Mouse (Mus musculus): ENCODE measurements around the gene Tmem223. TPM values are rescaled to one million over a fixed set of nuclear protein-coding genes. Genes with fewer than 3 reads are reported as not detected.

Tmem223 gene
- polyA plus RNA-seq, 1 experiment from 2014 or later: 257 TPM

DNA sequence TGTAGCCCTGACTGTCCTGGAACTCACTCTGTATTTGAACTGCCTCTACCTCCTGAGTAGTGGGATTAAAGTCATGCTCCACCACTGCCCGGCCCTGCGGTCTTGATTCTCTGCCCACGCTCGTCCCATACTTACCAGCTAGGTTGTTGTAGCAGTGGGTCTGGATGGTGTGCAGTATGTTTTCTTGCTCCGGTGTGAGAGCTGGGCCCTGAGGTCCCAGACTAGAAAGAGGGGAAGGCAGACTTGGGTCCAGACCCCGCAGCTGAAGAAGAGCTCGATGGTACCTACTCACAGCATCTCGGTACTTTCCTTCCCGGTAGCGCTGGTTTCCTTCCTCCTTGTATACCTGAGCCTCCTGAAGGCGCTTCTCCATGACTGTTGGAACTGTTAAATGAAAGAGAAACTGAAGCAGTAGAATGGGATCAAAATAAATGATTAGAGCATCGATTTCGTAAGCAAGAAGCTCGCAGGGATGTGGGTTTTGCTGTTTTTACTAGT is 47.6 kb downstream of the Tmem223 start:
- peak overlapping the region; percentile 99 for H3K4me3 ChIP-seq
- H3K27ac ChIP-seq: peak overlapping the region; percentile 89
- no peaks in the 10 kb centered on the region for H3K27me3 ChIP-seq
- peak overlapping the region; percentile 90 for H3K9ac ChIP-seq
- peak overlapping the region; percentile 96 for H3K4me2 ChIP-seq
- peaks cover 56% of the 10 kb centered on the region for H3K4me1 ChIP-seq (replicated peaks)
- no peaks in the 10 kb centered on the region for H3K9me3 ChIP-seq
- H3K36me3 ChIP-seq: peaks cover 26% of the 10 kb centered on the region
- 35% methylated on average over 14 of the region's 14 CpGs for WGBS
- no peak for ATAC-seq (ENCODE audit: low FRiP score)

DNA sequence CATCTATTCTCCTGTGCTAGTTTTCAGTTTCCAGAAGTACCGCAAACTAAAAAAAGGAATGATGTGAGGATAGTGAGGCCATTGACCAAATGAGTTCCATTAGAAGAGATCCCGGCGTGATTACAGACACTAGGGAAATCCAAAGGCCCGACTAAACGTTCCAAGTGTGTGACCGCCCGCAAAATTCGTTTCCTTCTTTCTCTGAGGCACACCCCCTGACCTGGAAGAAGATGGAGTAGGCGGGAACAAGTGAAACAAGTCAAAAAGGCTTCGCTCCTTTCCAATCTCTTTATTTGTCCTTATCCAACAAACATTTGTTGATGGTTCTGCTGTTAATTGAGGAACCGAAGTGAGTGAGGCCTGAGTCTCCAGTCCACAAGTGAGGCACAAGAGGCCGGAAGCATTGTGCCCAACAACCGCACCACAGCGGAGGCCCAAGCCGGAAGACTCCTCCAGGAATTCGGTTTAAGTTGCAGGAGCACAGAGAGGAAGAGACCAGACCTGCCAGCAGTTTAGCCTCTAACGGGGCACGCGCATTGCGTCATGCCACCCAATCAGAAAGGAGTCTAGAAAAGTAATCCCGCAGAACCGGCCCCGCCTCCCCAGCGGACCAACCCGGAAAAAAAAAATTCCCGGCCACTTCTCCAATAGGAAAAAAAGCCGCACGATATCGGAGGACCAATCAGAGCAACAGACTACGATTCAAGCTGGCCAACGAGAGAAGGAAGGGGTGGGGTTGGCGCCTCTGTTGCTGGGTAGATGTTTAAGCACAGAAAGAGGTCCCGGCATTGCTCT is 48.2 kb downstream of the Tmem223 start, which contains the start of gene Ttc9c:
Ttc9c (minus strand) TSS at position 533 of the 795 bp plus-strand sequence.
- Histone ChIP-seq H3K9me3 (no peaks in the 10 kb centered on the region), H3K4me1 (replicated peaks) (peaks cover 60% of the 10 kb centered on the region), H3K4me2 (peak within 1 kb of the TSS; percentile 96), H3K9ac (peak within 1 kb of the TSS; percentile 99), H3K27me3 (no peaks in the 10 kb centered on the region), H3K27ac (peak within 1 kb of the TSS; percentile 99), H3K4me3 (peak within 1 kb of the TSS; percentile 99), H3K36me3 (peaks cover 27% of the 10 kb centered on the region)
- peak; percentile 95 for ATAC-seq (ENCODE audit: low FRiP score)
- WGBS: under 1% methylated on average over 33 of the region's 33 CpGs

DNA sequence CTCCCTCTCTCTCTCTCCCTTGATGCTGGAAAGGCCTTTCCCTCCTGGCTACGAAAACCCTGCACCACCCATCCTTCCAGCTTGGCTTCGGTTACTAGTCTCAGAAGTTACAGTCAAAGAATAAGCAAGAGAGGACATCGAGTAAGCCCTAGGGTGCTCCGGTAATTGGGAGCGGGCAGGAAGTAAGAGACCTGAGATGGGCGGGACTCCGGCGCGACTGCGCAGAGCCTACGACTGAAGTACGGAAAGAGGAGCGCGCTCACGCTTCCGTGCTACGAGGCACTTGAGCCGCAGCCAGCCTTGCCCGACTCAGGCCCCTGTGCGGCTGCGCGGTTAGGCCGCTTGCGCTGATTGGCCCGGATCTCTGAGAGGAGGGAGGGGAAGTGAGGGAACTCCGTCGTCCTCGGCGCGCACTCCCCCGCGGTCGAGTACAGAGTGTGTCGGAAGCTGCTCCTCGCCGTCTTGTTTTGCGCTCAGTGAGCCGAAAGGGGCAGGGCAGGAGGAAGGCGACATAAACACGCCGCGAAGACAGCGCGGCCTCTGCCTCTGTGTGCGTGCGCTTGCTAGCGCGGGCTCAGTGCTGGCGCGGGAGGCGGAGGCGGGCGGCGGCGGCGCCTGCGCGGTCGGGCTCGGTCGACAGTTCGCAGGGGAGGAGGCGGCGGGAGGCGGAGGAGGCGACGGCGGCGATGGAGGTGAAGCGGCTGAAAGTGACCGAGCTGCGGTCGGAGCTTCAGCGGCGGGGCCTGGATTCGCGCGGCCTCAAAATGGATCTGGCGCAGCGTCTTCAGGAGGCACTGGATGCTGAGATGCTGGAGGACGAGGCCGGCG is 49.0 kb downstream of the Tmem223 start, which contains the start of gene Hnrnpul2:
Hnrnpul2 (plus strand) TSS at position 415 of the 828 bp plus-strand sequence.
- peaks cover 29% of the 10 kb centered on the region for H3K36me3 ChIP-seq
- no peaks in the 10 kb centered on the region for H3K9me3 ChIP-seq
- no peaks in the 10 kb centered on the region for H3K27me3 ChIP-seq
- under 1% methylated on average over 81 of the region's 83 CpGs for WGBS
- peak within 1 kb of the TSS; percentile 96 for H3K4me2 ChIP-seq
- peak within 1 kb of the TSS; percentile 99 for H3K9ac ChIP-seq
- H3K27ac ChIP-seq: peak within 1 kb of the TSS; percentile 99
- peaks cover 58% of the 10 kb centered on the region for H3K4me1 ChIP-seq (replicated peaks)
- H3K4me3 ChIP-seq: peak within 1 kb of the TSS; percentile 99
- peak; percentile 97 for ATAC-seq (ENCODE audit: low FRiP score)

DNA sequence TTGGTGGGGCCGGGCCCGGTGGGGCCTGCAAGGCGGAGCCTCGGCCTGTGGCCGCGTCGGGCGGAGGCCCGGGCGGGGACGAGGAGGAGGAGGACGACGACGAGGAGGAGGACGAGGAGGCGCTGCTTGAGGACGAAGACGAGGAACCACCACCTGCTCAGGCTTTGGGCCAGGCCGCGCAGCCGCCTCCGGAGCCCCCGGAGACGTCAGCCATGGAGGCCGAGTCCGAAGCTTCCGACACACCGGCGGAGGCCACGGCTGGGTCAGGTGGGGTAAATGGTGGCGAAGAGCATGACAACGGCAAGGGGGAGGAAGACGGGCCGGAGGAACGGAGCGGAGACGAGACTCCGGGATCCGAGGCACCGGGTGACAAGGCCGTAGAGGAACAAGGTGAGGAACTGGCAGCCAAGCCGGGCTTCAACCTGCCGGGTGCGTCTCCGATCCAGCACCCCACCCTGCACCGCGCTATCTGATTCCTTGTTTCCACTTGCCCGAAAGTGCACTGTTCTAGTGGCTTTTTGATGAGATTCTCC is 49.7 kb downstream of the Tmem223 start:
- under 1% methylated on average over 48 of the region's 48 CpGs for WGBS
- Histone ChIP-seq H3K9me3 (no peaks in the 10 kb centered on the region), H3K4me1 (replicated peaks) (peaks cover 53% of the 10 kb centered on the region), H3K27me3 (no peaks in the 10 kb centered on the region), H3K4me3 (peak overlapping the region; percentile 99), H3K9ac (peak overlapping the region; percentile 99), H3K36me3 (peaks cover 31% of the 10 kb centered on the region), H3K4me2 (peak overlapping the region; percentile 96), H3K27ac (peak overlapping the region; percentile 99)
- peak; percentile 41 for ATAC-seq (ENCODE audit: low FRiP score)

DNA sequence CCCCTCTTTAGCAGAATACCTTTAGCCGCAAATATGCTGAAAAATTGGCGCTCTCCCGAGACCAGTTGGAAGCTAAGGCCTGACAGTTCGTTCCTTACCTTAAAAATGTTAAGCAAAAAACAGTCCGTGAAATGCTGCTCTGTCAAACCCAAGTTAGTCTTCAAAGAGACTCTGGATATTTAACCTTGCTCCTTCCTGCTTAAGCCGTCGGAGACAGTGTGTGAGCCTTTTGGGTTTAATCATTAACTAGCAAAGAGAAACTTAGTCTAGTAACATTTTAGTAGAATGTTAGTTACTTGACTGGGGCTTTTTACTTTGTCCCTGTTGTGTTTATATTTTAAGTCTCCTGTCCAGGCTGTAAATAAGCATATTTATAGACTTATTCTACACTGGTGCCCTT is 50.4 kb downstream of the Tmem223 start:
- peak overlapping the region; percentile 99 for H3K9ac ChIP-seq
- peak overlapping the region; percentile 96 for H3K4me2 ChIP-seq
- WGBS: 2% methylated on average over 7 of the region's 7 CpGs
- H3K27ac ChIP-seq: no peak overlapping the region; the same call in 1 of the 2 replicates
- peak overlapping the region; percentile 99 for H3K4me3 ChIP-seq
- no peak for ATAC-seq (ENCODE audit: low FRiP score)
- no peaks in the 10 kb centered on the region for H3K27me3 ChIP-seq
- H3K9me3 ChIP-seq: no peaks in the 10 kb centered on the region
- H3K36me3 ChIP-seq: peaks cover 33% of the 10 kb centered on the region
- H3K4me1 ChIP-seq (replicated peaks): peaks cover 47% of the 10 kb centered on the region

Small RNAs within 50 kb of the gene (microRNA-seq; reads per million reads assigned to microRNA genes)
- not detected for gene Mir6992

Other genes starting within 250 kb of the Tmem223 start
- gene Slc22a8, start 179.7 kb upstream of the Tmem223 start, polyA plus RNA-seq (2015; fragmentation: Nextera tagmentation; extraction: Ambion mirVana): 4.4 and 4.8 TPM in 2 replicates
- gene Slc22a6, start 153.0 kb upstream of the Tmem223 start, polyA plus RNA-seq (2015; fragmentation: Nextera tagmentation; extraction: Ambion mirVana): 8.3 and 9.8 TPM in 2 replicates
- gene Chrm1, start 107.2 kb upstream of the Tmem223 start, polyA plus RNA-seq (2015; fragmentation: Nextera tagmentation; extraction: Ambion mirVana): 0.51 and 0.71 TPM in 2 replicates
- gene Slc3a2, start 47.6 kb upstream of the Tmem223 start, polyA plus RNA-seq (2015; fragmentation: Nextera tagmentation; extraction: Ambion mirVana): 153 and 163 TPM in 2 replicates
- 82.6 and 89.9 TPM in 2 replicates for gene Wdr74, start 35.2 kb upstream of the Tmem223 start, polyA plus RNA-seq (2015; fragmentation: Nextera tagmentation; extraction: Ambion mirVana)
- gene 1700092M07Rik, start 30.3 kb upstream of the Tmem223 start, polyA plus RNA-seq (2015; fragmentation: Nextera tagmentation; extraction: Ambion mirVana): 1.9 and 3.0 TPM in 2 replicates
- 120 and 128 TPM in 2 replicates for gene Stx5a, start 29.6 kb upstream of the Tmem223 start, polyA plus RNA-seq (2015; fragmentation: Nextera tagmentation; extraction: Ambion mirVana)
- gene Nxf1, start 13.9 kb upstream of the Tmem223 start, polyA plus RNA-seq (2015; fragmentation: Nextera tagmentation; extraction: Ambion mirVana): 168 and 170 TPM in 2 replicates
- gene Tmem179b, start 3.5 kb downstream of the Tmem223 start, polyA plus RNA-seq (2015; fragmentation: Nextera tagmentation; extraction: Ambion mirVana): 38.1 and 38.6 TPM in 2 replicates
- 27.1 and 30.1 TPM in 2 replicates for gene Taf6l, start 15.4 kb downstream of the Tmem223 start, polyA plus RNA-seq (2015; fragmentation: Nextera tagmentation; extraction: Ambion mirVana)
- gene Polr2g, start 27.6 kb downstream of the Tmem223 start, polyA plus RNA-seq (2015; fragmentation: Nextera tagmentation; extraction: Ambion mirVana): 153 and 163 TPM in 2 replicates
- 8.0 and 8.4 TPM in 2 replicates for gene Zbtb3, start 31.6 kb downstream of the Tmem223 start, polyA plus RNA-seq (2015; fragmentation: Nextera tagmentation; extraction: Ambion mirVana)
- gene Ttc9c, start 48.3 kb downstream of the Tmem223 start, polyA plus RNA-seq (2015; fragmentation: Nextera tagmentation; extraction: Ambion mirVana): 60.4 and 61.4 TPM in 2 replicates
- 5.8 and 6.3 TPM in 2 replicates for gene Hnrnpul2, start 49.0 kb downstream of the Tmem223 start, polyA plus RNA-seq (2015; fragmentation: Nextera tagmentation; extraction: Ambion mirVana)
- gene AC129217.1, start 58.8 kb downstream of the Tmem223 start, polyA plus RNA-seq (2015; fragmentation: Nextera tagmentation; extraction: Ambion mirVana): not detected in 2 replicates
- gene Bscl2, start 66.5 kb downstream of the Tmem223 start, polyA plus RNA-seq (2015; fragmentation: Nextera tagmentation; extraction: Ambion mirVana): 82.9 and 84.0 TPM in 2 replicates
- gene Gng3, start 68.2 kb downstream of the Tmem223 start, polyA plus RNA-seq (2015; fragmentation: Nextera tagmentation; extraction: Ambion mirVana): 346 and 374 TPM in 2 replicates
- 1.0 and 1.3 TPM in 2 replicates for gene Lrrn4cl, start 79.8 kb downstream of the Tmem223 start, polyA plus RNA-seq (2015; fragmentation: Nextera tagmentation; extraction: Ambion mirVana)
- gene Ubxn1, start 100.5 kb downstream of the Tmem223 start, polyA plus RNA-seq (2015; fragmentation: Nextera tagmentation; extraction: Ambion mirVana): 162 TPM in 2 replicates
- 71.0 and 72.3 TPM in 2 replicates for gene Uqcc3, start 109.9 kb downstream of the Tmem223 start, polyA plus RNA-seq (2015; fragmentation: Nextera tagmentation; extraction: Ambion mirVana)
- 45.3 and 57.7 TPM in 2 replicates for gene Lbhd1, start 112.7 kb downstream of the Tmem223 start, polyA plus RNA-seq (2015; fragmentation: Nextera tagmentation; extraction: Ambion mirVana)
- gene Gm49403, start 112.9 kb downstream of the Tmem223 start, polyA plus RNA-seq (2015; fragmentation: Nextera tagmentation; extraction: Ambion mirVana): not detected in 2 replicates
- 56.5 and 61.6 TPM in 2 replicates for gene 1810009A15Rik, start 117.9 kb downstream of the Tmem223 start, polyA plus RNA-seq (2015; fragmentation: Nextera tagmentation; extraction: Ambion mirVana)
- not detected in 2 replicates for gene Gm49416, start 117.9 kb downstream of the Tmem223 start, polyA plus RNA-seq (2015; fragmentation: Nextera tagmentation; extraction: Ambion mirVana)
- 34.3 and 34.6 TPM in 2 replicates for gene Ints5, start 122.0 kb downstream of the Tmem223 start, polyA plus RNA-seq (2015; fragmentation: Nextera tagmentation; extraction: Ambion mirVana)
- 91.7 and 95.9 TPM in 2 replicates for gene Ganab, start 127.1 kb downstream of the Tmem223 start, polyA plus RNA-seq (2015; fragmentation: Nextera tagmentation; extraction: Ambion mirVana)
- gene B3gat3, start 149.4 kb downstream of the Tmem223 start, polyA plus RNA-seq (2015; fragmentation: Nextera tagmentation; extraction: Ambion mirVana): 89.7 and 91.8 TPM in 2 replicates
- gene Rom1, start 158.4 kb downstream of the Tmem223 start, polyA plus RNA-seq (2015; fragmentation: Nextera tagmentation; extraction: Ambion mirVana): 1.6 and 1.8 TPM in 2 replicates
- gene Eml3, start 158.6 kb downstream of the Tmem223 start, polyA plus RNA-seq (2015; fragmentation: Nextera tagmentation; extraction: Ambion mirVana): 9.4 and 11.3 TPM in 2 replicates
- 133 and 137 TPM in 2 replicates for gene Mta2, start 170.9 kb downstream of the Tmem223 start, polyA plus RNA-seq (2015; fragmentation: Nextera tagmentation; extraction: Ambion mirVana)
- 29.4 and 31.1 TPM in 2 replicates for gene Tut1, start 182.9 kb downstream of the Tmem223 start, polyA plus RNA-seq (2015; fragmentation: Nextera tagmentation; extraction: Ambion mirVana)
- 344 and 348 TPM in 2 replicates for gene Eef1g, start 196.0 kb downstream of the Tmem223 start, polyA plus RNA-seq (2015; fragmentation: Nextera tagmentation; extraction: Ambion mirVana)
- gene Ahnak, start 218.3 kb downstream of the Tmem223 start, polyA plus RNA-seq (2015; fragmentation: Nextera tagmentation; extraction: Ambion mirVana): 5.7 and 6.4 TPM in 2 replicates